Mouse (Mus musculus) spleen, adult 2 months (tissue): ENCODE measurements at regions not wholly inside any gene's neighbourhood (a gene's known extent, or its start where the extent isn't known, plus 50 kb on each side); places are given as distances from the start of the nearest gene placed in this dataset.

Experiments
- CTCF ChIP-seq: fragments of 200-500 bp; IDR thresholded peaks from 2 replicates; pipeline ENCODE4 v1.5.1; 2011; ENCODE audit warnings: mild to moderate bottlenecking, inconsistent platforms; ENCODE audit not compliant: insufficient read depth, insufficient read length, insufficient replicate concordance; ENCODE audit errors: extremely low read depth
- POLR2A ChIP-seq: fragments of 200-500 bp; IDR thresholded peaks from 2 replicates; pipeline ENCODE4 v1.6.1; 2011; ENCODE audit warnings: low read depth, low read length, inconsistent platforms

- no peak for TF ChIP-seq POLR2A
- no peak for TF ChIP-seq CTCF
Measured at GRCm38 (mm10) chr8:26244308-26244707, 125.0 kb downstream of the Gm45692 start.
